Mouse (Mus musculus) erythroblast, embryonic 14.5 days (primary cell): ENCODE data around the gene Prkce.

ENCODE experiments used
- GATA1 ChIP-seq: IDR thresholded peaks from 2 replicates; pipeline ENCODE4 v1.6.1; 2012; ENCODE audit warnings: low read length, inconsistent platforms, mixed read lengths
- TAL1 ChIP-seq: IDR thresholded peaks from 3 replicates; pipeline ENCODE4 v1.6.1; 2012; ENCODE audit warnings: low read length, inconsistent platforms, mixed read lengths

DNA sequence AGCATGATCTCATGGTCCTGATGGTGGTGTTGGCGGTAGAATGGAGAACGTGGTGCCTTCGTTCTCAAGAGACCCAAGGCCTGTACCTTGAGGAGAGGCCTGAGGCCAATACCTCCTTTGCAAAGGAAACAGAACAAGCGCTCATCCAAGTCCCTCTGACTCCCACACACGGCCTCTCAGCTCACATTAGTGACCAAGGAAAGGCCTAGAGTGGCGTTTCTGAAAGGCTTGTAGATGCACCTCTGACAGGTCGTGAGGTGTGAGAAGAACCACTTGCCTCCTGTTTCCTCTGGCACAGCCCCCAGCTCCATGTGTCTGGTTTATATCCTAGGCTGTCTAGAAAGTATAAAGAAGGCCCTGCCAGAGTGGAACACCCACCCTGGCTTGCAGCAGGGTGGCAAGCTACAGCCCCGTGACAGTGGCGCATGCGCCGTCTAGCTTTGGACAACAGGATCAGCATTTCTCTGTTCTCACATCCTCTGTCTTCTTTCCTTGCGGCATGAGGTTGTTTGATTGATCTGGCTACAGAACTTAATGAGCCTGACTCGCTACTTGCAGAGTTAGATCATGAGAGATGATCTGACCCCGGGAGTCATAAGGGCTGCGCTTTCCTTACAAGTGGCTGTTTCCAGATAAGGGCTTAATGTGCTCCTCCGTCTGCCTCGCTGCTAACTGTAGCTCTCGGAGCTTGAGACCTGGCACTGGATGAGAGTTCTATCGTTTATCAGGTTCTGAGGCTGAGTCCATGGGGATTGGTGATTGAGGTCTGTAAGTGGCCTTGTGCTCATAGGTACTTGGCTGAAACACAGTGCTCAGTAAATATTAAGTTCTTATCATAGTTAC lies 136.0 kb downstream of the Prkce start:
- TF ChIP-seq GATA1 (no peak), TAL1 (no peak)
